Mouse (Mus musculus) intestine, embryonic 16.5 days (tissue): ENCODE measurements at regions not wholly inside any gene's neighbourhood (a gene's known extent, or its start where the extent isn't known, plus 50 kb on each side); places are given as distances from the start of the nearest gene placed in this dataset.
"Not testable (repeated sequence)": the region's sequence is repeated elsewhere in the genome, so short reads cannot be mapped to it uniquely, and the experiment has no call there.

Source experiments
- ATAC-seq: fragments of 200-750 bp; cut with Nextera tagmentation; 2 replicates; pipeline ENCODE4 v1.8.0; 2017; ENCODE audit warnings: moderate TSS enrichment, moderate library complexity
- H3K27ac ChIP-seq: fragments of 300-500 bp; sonication (generic); 2 replicates; pipeline ENCODE4 v1.5.1; 2014; ENCODE audit warnings: mild to moderate bottlenecking, low read length
- H3K27me3 ChIP-seq: fragments of 300-500 bp; sonication (generic); replicated peaks from 2 replicates; pipeline ENCODE4 v1.6.1; 2014; ENCODE audit warnings: low read length, control low read depth, mixed read lengths; ENCODE audit not compliant: control insufficient read depth, insufficient read depth
- H3K36me3 ChIP-seq: fragments of 300-500 bp; sonication (generic); 2 replicates; pipeline ENCODE4 v1.6.1; 2014; ENCODE audit warnings: low read length, control low read depth; ENCODE audit not compliant: control insufficient read depth, insufficient read depth
- H3K4me1 ChIP-seq: fragments of 300-500 bp; sonication (generic); 2 replicates; pipeline ENCODE4 v1.6.1; 2014; ENCODE audit warnings: low read length, control low read depth, mixed read lengths; ENCODE audit not compliant: control insufficient read depth, insufficient read depth
- H3K4me2 ChIP-seq: fragments of 300-500 bp; sonication (generic); 2 replicates; pipeline ENCODE4 v1.6.1; 2014; ENCODE audit warnings: low read depth, low read length, control low read depth
- H3K4me3 ChIP-seq: fragments of 300-500 bp; sonication (generic); 2 replicates; pipeline ENCODE4 v1.5.1; 2014; ENCODE audit warnings: mild to moderate bottlenecking, low read length
- H3K9ac ChIP-seq: fragments of 300-500 bp; sonication (generic); 2 replicates; pipeline ENCODE4 v1.6.1; 2014; ENCODE audit warnings: low read depth, low read length
- H3K9me3 ChIP-seq: fragments of 300-500 bp; sonication (generic); 2 replicates; pipeline ENCODE4 v1.6.1; 2016; ENCODE audit warnings: low read length, control low read depth; ENCODE audit not compliant: control insufficient read depth
- WGBS: fragments of 180-500 bp; shearing (Covaris S2); extraction: QIAGEN DNeasy Blood & Tissue Kit; methylation state at CpG from one replicate; pipeline ENCODE4 v1.1.7; 2014; 5-methylcytosine and 5-hydroxymethylcytosine counted together

GRCm38 (mm10) chr3:36387431-36387830, 88.3 kb downstream of the Anxa5 start:
- Histone ChIP-seq H3K4me1 (no peaks in the 10 kb centered on the region), H3K4me3 (no peak overlapping the region), H3K9ac (no peak overlapping the region), H3K36me3 (no peaks in the 10 kb centered on the region), H3K9me3 (no peaks in the 10 kb centered on the region), H3K27ac (no peak overlapping the region), H3K4me2 (no peak overlapping the region), H3K27me3 (no peaks in the 10 kb centered on the region)
- no peak for ATAC-seq
- 83% methylated on average over 5 of the region's 5 CpGs for WGBS

GRCm38 (mm10) chr3:36383438-36383945, 92.2 kb downstream of the Anxa5 start:
- Histone ChIP-seq H3K27ac (no peak overlapping the region), H3K4me2 (no peak overlapping the region), H3K4me3 (no peak overlapping the region), H3K36me3 (no peaks in the 10 kb centered on the region), H3K9me3 (no peaks in the 10 kb centered on the region), H3K4me1 (no peaks in the 10 kb centered on the region), H3K27me3 (no peaks in the 10 kb centered on the region), H3K9ac (no peak overlapping the region)
- WGBS: 86% methylated on average over 4 of the region's 4 CpGs
- no peak for ATAC-seq

- ATAC-seq: no peak
- no peaks in the 10 kb centered on the region for H3K9me3 ChIP-seq
- 77% methylated on average over 5 of the region's 5 CpGs for WGBS
Measured at GRCm38 (mm10) chr3:36381621-36382193, 94.0 kb downstream of the Anxa5 start.

GRCm38 (mm10) chr3:36375722-36376121, 100.0 kb downstream of the Anxa5 start:
- Histone ChIP-seq H3K9me3 (no peaks in the 10 kb centered on the region), H3K9ac (no peak overlapping the region), H3K4me2 (no peak overlapping the region), H3K36me3 (no peaks in the 10 kb centered on the region), H3K27ac (no peak overlapping the region), H3K4me1 (no peaks in the 10 kb centered on the region), H3K27me3 (no peaks in the 10 kb centered on the region), H3K4me3 (no peak overlapping the region)
- 67% methylated on average over 2 of the region's 2 CpGs for WGBS
- ATAC-seq: no peak

More at GRCm38 (mm10) chr3:36381621-36382193, 94.0 kb downstream of the Anxa5 start:
- H3K27ac ChIP-seq: no peak overlapping the region
- no peaks in the 10 kb centered on the region for H3K36me3 ChIP-seq
- H3K4me1 ChIP-seq: no peaks in the 10 kb centered on the region
- H3K4me2 ChIP-seq: no peak overlapping the region
- H3K27me3 ChIP-seq: no peaks in the 10 kb centered on the region
- H3K9ac ChIP-seq: no peak overlapping the region
- no peak overlapping the region for H3K4me3 ChIP-seq

- no peak overlapping the region for H3K9ac ChIP-seq
- no peaks in the 10 kb centered on the region for H3K9me3 ChIP-seq
- H3K4me2 ChIP-seq: no peak overlapping the region
- 57% methylated on average over 5 of the region's 5 CpGs for WGBS
- ATAC-seq: no peak
- no peaks in the 10 kb centered on the region for H3K36me3 ChIP-seq
- H3K4me3 ChIP-seq: no peak overlapping the region
- H3K4me1 ChIP-seq: no peaks in the 10 kb centered on the region
- H3K27me3 ChIP-seq: no peaks in the 10 kb centered on the region
- no peak overlapping the region for H3K27ac ChIP-seq
Measured at GRCm38 (mm10) chr3:36374939-36375338, 100.8 kb downstream of the Anxa5 start.

- Histone ChIP-seq H3K36me3 (no peaks in the 10 kb centered on the region), H3K27ac (no peak overlapping the region), H3K27me3 (no peaks in the 10 kb centered on the region), H3K9ac (no peak overlapping the region), H3K4me2 (no peak overlapping the region), H3K4me3 (no peak overlapping the region), H3K9me3 (no peaks in the 10 kb centered on the region), H3K4me1 (no peaks in the 10 kb centered on the region)
- ATAC-seq: no peak
- WGBS: 44% methylated on average over 6 of the region's 6 CpGs
Measured at GRCm38 (mm10) chr3:36360933-36361332, 114.8 kb downstream of the Anxa5 start.

- H3K4me1 ChIP-seq, H3K9me3 ChIP-seq, H3K9ac ChIP-seq, H3K4me3 ChIP-seq, H3K27me3 ChIP-seq, H3K4me2 ChIP-seq, ATAC-seq, H3K36me3 ChIP-seq, H3K27ac ChIP-seq: not testable (repeated sequence)
- WGBS: 85% methylated on average over 3 of the region's 3 CpGs
Measured at GRCm38 (mm10) chr3:36354201-36354600, 121.5 kb downstream of the Anxa5 start.

- Histone ChIP-seq H3K36me3 (no peaks in the 10 kb centered on the region), H3K9me3 (no peaks in the 10 kb centered on the region), H3K27ac (no peak overlapping the region), H3K9ac (no peak overlapping the region), H3K27me3 (no peaks in the 10 kb centered on the region), H3K4me3 (no peak overlapping the region), H3K4me2 (no peak overlapping the region), H3K4me1 (no peaks in the 10 kb centered on the region)
- WGBS: 48% methylated on average over 4 of the region's 4 CpGs
- peak; percentile 64; the same call in 1 of the 2 replicates for ATAC-seq
Measured at GRCm38 (mm10) chr3:36352032-36352742, 123.5 kb downstream of the Anxa5 start.

GRCm38 (mm10) chr3:36349073-36349472, 126.6 kb downstream of the Anxa5 start:
- ATAC-seq: no peak
- WGBS: 79% methylated on average over 4 of the region's 4 CpGs
- no peaks in the 10 kb centered on the region for H3K9me3 ChIP-seq
- H3K9ac ChIP-seq: no peak overlapping the region
- no peak overlapping the region for H3K4me2 ChIP-seq
- H3K27ac ChIP-seq: no peak overlapping the region
- H3K27me3 ChIP-seq: no peaks in the 10 kb centered on the region
- no peaks in the 10 kb centered on the region for H3K4me1 ChIP-seq
- no peaks in the 10 kb centered on the region for H3K36me3 ChIP-seq
- no peak overlapping the region for H3K4me3 ChIP-seq
